Mouse (Mus musculus): ENCODE measurements around the gene Cdc45. TPM values are rescaled to one million over a fixed set of nuclear protein-coding genes. Genes with fewer than 3 reads are reported as not detected.
A peak's percentile ranks its signal among the peaks of the same experiment; 100 is the strongest.

Gene Cdc45
- total RNA-seq, 2 experiments from 2014 or later, result 2.3 to 2.5 TPM

DNA sequence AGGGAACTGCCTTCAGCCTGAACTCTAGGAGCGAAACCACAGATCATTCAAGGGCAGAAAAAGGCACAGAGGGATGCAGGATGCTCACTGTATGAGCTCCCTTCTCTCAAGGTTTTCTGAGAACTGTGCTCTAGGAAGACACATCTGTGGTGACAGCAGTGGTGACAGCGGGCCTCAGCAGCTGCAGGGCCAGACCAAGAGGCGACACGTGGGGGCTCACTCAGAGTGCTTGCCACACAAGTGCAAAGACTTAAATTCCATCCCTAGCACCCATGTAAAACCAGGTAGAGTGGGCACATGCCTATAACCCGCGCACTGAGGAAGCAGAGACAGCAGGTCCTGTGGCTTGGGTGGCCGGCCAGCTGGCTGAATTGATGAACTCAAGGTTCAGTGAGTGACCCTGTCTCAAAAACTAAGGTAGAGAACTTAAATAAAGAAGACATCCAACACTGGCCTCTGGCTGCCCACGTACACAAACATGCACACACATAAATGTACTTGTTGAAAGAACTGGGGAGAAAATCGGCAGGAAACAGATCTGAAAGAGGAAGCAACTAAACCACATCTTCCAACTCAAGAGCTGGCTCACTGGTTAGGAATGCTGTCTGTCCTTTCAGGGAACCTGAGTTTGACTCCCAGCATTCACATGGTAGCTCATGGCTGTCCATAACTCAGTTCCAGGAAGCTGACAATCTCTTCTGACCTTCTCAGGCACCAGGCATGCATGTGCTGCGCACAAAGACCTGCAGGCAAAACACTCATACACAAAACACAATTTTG is 23.0 kb downstream of the Cdc45 start:
- no peak for DNase-seq

DNA sequence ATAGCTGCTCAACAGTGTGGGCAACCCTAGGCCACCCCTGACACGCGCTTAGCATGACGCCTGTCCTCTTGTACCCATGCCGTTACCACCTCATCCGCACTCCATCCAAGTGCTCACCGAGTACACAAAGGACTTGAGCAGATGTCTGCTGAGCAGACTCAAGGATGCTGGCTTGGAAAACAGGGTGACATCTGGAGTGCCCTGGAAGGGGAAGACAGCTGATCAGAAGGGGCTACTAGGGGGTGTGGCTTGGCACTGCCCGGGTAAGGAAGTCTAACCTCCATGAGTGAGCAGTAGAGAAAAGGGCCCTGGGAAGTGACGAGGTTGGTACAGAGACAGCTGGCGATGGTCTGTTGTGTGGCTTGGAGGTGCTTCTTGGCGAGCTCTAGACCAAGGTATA is 25.1 kb downstream of the Cdc45 start:
- no peak for DNase-seq

DNA sequence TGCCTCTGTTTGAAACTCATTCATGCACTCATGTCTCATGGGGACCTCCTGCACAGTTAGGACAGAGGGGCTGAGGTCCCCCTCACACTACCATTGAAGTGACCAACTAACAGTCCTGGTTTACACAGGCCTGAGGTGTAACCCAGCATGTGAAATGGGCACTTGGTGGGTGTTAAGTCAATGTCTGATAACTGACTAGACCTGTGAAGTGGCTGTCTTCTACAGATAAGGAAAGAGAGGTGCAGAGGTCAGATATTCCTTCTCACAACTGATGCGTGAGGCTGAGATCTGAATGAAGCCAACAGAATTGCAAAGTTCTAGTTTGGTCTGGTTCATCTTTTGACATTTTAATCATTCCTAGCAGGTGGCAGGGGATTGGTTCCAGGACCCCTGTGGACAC is 26.3 kb downstream of the Cdc45 start:
- no peak for DNase-seq

DNA sequence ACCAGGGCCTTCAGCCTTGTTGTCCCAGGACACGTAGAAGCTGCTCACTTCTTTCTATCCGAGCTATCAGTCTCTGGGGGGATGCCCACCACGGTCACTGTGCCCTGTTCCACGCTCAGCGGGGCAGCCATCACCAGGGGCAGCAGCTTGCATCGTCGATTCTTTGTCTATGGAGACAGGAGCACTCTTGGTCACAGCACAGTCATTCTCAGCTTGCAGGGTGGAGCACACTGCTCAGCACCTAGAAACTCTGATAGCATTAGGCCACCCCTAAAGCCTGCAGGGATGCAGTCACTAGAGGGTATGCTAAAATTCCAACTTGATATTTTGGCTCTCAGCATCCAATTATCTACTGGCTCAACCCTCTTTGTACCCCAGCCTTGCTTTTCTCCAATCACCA is 26.8 kb downstream of the Cdc45 start:
- no peak for DNase-seq

DNA sequence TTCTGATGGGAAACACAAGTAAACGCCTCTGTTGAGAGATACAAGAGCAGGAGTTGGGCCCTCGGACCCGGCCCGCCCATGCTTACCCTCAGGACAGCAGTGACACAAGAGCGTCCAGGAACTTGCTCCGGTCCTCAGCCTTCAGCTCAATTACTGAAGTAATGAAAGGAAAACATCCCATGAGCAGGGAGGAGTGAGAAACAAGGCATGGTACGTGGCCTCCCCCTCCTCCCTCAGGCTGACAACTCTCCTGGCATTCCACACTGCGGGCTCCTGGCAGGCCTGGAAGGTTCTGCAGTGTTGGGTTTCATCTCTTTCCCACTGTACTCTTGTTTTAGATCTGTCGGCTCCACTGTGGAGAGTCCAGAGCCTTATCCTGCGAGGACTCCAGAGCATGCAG is 30.0 kb downstream of the Cdc45 start:
- DNase-seq, result no peak

DNA sequence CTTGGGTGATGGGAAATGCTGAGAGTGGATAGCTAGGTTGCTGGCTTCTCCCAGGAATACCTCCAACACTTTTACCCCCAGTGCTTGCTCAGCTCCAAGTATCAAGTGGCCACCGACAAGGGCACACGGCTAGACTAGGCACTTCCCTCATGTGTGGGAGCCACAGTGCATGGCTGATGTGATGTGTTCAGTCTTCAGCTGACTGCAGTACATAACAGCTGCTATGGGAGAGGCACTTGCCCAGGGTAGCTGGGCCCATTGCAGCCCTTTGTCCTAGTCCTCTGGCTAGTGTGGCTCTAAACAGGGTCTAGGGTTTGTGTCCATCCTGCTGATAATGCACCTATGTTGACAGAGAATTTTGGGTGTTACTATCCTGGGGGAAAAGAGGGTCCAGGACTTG is 33.3 kb downstream of the Cdc45 start:
- no peak for DNase-seq

DNA sequence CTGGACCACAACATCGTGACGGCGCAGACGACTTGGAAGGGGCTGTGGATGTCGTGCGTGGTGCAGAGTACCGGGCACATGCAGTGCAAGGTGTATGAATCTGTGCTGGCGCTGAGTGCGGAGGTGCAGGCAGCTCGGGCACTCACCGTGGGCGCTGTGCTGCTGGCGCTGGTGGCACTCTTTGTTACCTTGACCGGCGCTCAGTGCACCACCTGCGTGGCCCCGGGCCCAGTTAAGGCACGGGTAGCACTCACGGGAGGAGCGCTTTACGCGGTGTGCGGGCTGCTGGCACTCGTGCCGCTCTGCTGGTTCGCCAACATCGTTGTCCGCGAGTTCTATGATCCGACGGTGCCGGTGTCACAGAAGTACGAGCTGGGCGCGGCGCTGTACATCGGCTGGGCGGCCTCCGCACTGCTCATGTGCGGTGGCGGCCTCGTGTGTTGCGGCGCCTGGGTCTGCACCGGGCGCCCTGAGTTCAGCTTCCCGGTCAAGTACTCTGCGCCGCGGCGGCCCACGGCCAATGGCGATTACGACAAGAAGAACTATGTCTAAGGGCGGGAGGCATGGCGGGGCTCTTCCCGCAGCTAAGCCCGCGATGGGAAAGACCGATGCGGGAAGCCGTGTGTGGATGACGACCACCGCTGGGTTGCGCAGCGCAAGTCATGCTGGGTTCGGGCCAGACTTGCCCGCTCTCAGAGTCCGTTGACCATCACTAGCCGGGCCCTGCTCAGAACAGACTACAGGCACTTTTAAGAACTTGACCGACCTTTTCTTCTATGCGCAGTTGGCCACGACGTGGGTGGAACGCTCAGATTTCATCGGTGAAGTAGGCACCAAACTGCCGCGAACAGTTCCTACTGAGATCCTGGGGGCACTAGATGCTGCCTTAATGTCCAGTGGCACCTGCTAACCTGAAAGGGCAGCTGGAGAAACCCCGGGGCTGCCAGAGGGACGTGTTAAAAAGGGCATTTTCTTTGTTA is 34.4 kb downstream of the Cdc45 start:
- no peak for DNase-seq

DNA sequence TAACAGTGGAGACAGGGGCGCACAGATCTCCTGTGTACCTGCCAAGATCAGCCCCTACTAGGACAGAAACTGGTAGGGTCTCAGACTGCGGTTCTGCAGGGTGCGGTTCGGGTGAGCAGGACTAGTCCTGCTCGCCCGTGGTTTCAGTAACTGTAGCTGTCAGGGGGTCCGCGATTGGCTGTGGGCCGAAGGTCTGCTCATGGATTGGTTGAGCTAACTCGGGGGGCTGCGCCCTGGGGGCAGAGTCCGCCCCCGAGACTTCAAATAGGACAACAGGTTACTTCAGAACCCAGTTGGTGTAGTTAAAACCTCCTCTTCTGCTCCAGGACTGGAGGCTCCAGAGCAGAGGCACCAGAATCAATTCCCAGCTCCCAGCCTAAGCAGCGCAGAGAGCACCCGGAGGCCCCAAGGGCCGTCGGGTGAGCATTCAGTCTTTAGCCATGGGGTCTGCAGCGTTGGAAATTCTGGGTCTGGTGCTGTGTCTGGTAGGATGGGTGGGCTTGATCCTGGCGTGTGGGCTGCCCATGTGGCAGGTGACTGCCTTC is 35.2 kb downstream of the Cdc45 start, which contains the start of gene Cldn5:
TSS of gene Cldn5 (plus strand) at position 292 of the 545 bp plus-strand sequence.
- DNase-seq, result peak; percentile 59

DNA sequence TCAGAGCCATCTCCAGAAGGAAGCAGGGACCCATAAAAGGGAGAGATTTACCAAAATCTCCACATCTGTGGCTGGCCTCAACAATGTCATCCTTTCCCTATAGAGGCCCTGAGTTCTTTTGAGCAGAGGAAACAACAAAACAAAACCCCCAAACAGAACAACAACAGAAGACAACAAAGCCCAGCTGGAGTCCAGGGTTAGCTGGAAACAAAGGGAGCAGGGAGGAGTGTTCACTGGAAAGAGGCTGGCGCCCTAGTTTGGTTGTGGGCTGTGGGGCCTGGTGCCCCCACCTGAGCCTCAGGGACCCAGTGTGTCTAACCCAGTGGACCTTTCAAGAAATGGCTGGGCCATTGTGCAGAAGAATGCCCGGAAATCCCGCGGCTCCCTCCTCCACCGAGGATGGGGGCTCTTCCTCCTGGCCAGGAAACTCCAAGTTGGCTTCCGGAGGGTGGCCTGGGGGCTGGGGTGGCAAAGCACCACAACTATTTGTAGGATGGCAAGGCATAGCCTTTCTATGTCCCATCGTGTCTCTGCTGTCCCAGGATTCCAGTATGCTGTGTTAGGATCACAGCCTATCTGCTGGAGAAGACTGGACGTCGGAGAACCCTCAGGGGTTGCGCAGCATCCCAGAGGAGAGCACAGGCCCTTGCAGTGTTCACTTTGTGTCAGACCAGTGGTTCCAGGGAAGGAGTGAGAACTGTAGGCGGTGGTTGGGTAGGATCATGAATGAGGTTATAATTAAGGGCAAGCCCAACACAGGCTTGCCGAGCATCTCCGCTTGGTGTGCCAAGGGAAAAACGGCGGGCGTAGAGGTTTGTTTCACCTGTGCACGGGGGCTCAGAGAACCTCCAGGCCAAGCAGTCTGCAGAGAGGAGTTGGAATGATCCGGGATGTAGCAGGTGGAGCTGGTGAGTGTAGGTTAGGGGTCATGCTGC is 35.9 kb downstream of the Cdc45 start:
- DNase-seq, result no peak

DNA sequence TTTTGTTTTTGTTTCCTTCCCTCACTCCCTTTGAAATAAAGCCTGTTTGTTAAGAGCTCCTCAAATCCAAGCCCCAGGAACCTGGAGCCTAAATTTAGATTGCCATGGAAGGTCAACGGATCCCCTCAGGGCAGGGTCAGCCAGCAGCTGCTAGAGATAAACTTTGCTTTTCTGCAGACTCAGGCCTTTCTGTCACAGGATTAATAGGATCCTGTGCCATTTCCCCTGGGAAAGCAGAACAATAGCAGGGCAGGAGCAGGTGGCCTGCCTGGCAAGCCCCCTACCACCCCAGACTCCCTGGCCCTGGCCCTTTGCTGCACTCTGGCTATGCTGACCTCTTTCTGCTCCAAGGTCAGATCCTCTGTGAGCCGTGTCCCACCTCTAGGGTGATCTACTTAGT is 37.9 kb downstream of the Cdc45 start:
- DNase-seq, result no peak

DNA sequence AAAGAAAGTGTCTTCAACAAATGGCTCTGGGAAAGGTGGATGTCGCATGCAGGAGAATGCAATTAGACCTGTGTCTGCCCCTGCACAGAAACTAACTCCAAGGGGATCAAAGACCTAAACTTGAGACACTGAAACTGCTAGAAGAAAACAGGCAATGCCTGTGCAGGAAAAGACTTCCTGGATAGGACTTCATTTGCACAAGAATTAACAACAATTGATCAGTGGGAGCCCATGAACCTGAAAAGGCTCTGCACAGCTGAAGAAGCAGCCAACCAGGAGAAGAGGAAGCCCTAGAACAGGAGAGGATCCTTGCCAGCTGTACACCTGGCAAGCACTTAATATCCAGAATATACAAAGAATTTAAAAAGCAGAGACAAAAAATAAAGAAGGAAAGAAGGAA is 42.3 kb downstream of the Cdc45 start:
- DNase-seq, result no peak

DNA sequence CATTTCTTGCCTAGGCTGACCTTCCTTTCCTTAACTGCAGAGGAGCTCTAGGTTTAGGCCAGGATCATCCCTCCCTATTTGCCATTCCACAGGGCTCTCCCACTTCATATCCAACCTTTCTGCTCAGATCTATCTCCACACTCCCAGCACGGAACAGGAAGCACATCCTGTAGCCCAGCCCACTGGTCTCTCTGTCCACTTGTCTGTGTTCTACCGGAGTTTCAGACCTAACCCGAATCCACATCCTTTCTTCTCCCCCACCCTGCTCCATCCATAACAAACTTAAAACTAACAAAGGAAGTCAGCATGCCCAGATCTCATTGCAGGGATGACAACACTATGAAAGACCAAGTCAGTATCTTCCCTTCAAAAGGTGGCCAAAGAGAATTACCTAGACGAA is 45.4 kb downstream of the Cdc45 start:
- DNase-seq, result no peak

DNA sequence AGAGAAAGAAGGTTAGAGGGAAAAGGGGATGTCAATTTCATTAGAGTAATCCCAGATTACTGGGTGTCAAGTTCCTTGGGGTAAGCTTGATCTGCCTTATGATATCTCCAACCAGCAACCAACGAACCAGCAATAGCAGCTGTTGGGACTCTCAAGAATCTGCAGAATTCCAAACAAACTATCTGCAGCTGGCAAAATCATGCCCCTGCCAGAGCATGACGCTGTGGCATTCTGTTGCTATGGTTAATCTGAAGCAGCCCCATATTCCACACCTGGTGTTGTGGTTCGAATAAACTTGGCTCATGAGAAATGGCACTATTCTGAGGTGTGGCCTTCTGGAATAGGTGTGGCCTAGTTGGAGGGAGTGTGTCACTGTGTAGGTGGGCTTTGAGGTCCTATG is 48.8 kb downstream of the Cdc45 start:
- DNase-seq, result no peak

DNA sequence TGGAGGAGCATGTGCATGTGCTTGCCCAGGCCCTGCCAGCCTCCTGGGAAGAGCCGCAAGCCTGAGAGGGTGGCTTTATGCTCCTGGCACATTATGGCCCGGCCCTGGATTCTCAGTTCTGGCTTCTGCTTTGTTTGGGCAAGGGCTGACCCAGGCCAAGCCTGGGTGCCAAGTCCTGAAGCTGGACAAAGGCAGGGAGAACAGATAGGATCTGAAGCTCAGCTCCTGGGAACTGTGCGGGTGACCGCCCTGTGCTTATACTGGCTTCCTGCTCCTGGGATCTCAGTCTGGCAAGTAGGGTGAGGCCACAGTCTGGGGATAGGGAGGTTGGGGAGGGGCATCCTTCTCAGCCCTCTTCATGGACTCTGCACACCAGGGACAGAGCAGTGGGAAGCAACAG is 50.1 kb downstream of the Cdc45 start:
- no peak for DNase-seq

DNA sequence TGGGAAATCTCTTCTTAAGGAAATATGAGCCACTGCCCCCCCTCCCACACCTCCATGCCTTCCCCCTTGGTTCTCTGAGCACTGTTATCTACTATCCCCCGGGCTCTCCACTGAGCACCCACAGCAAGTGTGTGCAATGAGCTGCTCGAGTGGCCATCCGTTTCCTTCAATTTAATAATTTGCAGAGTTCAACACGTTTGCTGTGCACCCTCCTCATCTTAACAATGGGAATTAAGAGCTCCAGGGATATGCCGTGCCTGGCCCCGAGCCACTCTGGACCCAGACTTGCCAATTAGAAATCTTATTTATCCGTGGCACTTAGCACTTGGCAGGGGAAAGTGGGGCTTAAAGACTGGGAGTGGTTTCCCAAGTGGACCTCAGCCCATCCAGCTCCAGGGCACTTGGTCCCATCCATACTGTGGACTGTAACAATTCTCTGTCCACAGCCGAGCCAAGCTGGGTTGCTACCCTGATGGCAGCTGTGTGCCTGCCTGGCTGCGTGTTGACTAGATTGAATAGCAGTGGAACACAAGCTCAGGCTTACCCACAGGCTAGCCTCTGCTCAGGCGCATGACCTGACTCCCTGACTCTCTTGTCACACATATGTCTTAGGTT is 59.8 kb downstream of the Cdc45 start:
- no peak for DNase-seq

DNA sequence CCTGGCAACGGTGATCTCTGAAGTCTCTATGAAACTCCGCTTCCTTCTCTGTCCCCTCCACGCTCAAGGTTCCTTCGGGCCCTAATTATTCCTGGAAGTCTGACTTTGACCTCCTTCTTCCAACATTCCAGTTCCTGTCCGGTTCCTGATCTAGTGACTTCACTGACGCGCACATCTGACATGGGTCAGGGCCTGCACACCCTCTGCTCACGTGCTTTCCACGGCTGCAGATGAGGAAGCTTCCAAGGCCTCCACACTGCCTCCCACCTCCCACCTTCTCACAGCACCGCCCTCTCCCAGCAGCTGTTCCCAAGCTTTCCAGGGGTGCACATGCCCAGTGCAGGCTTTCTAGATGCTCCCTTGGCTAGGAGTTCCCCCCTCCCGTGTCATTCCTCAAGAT is 60.7 kb downstream of the Cdc45 start:
- no peak for DNase-seq

DNA sequence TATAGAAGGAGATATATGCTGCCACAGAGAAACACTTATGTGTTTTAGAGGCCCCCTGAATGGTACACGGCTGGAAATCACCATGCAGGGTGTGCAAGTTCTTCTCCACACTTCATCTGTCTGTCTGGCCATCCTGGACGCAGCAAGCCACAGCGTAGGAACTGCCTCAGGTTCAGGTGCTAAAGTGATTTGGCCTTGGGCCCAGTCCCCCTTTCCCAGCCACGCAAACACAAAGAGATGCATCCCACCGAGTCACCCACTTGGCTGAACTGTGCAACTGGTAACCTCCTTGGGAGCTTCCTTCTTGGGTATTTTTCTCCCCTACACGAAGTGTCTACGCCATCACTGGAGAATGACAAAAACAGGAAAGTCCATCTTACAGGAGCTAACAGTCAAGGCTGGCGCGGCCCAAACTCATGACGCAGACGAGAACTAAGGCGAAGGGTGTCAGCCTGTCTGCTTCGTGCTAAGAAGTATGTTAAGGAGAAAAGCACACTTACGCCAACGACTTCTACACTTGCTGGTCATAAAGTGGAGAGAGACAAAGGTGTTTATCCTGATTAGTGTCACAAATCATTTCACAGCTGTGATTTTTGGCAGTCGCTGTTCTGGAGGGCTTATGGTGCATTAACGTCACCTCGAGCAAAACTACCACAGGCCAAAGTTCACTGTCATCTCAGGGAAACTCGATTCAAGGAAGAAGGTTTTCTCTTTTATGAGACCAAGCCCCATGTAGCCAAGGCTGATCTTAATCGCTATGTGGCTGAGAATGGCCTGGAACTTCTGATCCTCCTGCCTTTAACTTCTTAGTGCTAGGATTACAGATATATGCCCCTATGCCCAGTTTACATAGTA is 65.3 kb downstream of the Cdc45 start:
- DNase-seq, result peak; percentile 51

DNA sequence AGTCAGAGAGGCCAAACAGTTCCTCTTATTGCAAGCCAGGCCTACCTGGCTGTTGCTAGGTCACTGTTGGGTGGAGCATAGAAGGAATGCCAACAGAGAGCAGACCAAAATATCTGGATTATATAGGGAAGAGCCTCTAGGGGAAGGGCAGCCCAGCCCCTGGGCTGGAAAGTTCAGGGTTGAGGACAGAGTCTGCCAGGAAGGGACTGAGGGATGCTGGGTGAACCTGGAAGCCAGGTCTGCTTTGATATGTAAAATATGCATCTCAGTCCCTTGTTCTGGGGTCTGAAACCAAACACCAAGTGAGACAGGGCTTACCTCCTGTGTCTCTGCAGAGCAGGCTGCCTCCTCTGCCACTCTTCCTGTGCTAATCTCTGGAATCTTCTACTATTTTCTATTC is 73.5 kb downstream of the Cdc45 start:
- no peak for DNase-seq

DNA sequence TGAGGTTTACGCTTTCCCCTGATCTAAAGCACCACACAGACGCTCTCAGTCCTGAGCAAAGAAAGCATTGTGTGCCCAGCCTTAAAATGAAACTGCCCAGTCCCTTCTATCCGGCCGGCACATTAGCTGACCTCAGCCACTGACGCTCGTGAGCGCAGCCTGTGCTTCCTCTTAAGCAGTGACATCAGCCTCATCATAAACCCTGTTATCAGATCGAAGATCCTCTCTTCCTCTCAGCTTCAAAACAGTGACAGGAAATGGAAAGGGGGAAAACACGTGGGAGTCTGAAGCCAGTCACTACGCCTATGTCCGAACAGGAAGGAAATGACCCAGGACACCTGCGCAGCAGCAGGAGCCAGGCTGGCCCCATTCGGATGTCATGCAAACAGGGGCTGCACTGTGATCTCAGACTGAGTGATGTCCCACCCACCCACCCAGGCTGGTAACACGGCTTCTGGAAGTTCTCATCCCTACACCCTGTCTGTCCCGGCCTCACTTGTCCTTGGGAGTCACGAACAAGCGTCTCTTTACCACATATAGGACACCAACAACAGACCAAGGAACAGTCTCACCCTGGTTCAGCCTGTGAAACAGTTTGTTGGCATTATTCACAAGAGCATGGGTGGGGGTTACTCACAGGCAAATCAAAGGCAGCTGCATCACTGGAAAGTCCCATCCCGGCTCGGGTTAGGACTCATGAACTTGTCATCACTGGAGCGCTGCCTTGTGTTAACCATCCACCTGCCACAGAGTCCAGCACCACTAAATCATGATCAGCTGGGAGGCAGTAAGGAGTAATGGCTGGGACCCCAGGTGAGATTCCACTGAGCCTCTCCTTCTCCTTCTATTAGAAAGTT is 78.5 kb downstream of the Cdc45 start:
- peak; percentile 10 for DNase-seq
